Mouse (Mus musculus) C2C12 (cell line): ENCODE data around the gene Gm3015. TPM values are rescaled to one million over a fixed set of nuclear protein-coding genes. Genes with fewer than 3 reads are reported as not detected.
"Not testable (repeated sequence)": the region's sequence is repeated elsewhere in the genome, so short reads cannot be mapped to it uniquely, and the experiment has no call there.

Experiments
- H3K27me3 ChIP-seq: one replicate; pipeline ENCODE4 v1.6.1; 2011; ENCODE audit not compliant: control insufficient read depth, insufficient read depth, insufficient read length
- H3K36me3 ChIP-seq: one replicate; pipeline ENCODE4 v1.6.1; 2011; ENCODE audit not compliant: control insufficient read depth, insufficient read depth
- H3K4me3 ChIP-seq: one replicate; pipeline ENCODE4 v1.5.1; 2011; ENCODE audit warnings: mild to moderate bottlenecking, control low read depth; ENCODE audit not compliant: poor library complexity, insufficient read depth, severe bottlenecking
- H3K79me2 ChIP-seq: one replicate; pipeline ENCODE4 v1.6.1; 2011; ENCODE audit not compliant: control insufficient read depth, insufficient read depth
- H3K79me3 ChIP-seq: one replicate; pipeline ENCODE4 v1.6.1; 2011; ENCODE audit warnings: low read depth, control low read depth
- H3ac ChIP-seq: one replicate; pipeline ENCODE3; 2011; ENCODE audit warnings: low read depth; ENCODE audit not compliant: control insufficient read depth, insufficient read length
- long read RNA-seq, 2 experiments: library from polyadenylated mRNA; unstranded; transcript quantifications; one replicate each; pipeline ENCODE4 v2.0.0; 2019 to 2020
- polyA plus RNA-seq: library from polyadenylated mRNA; unstranded; fragments of >200 nt; fragmentation: generic; extraction: Trizol; gene quantifications from one replicate; pipeline ENCODE4 v1.2.1, GENCODE M21; 2012; ENCODE audit warnings: missing spikeins

The Gm3015 gene
- not detected for polyA plus RNA-seq
- long read RNA-seq, experiment 1: 0 reads
- long read RNA-seq, experiment 2: 0 reads

DNA sequence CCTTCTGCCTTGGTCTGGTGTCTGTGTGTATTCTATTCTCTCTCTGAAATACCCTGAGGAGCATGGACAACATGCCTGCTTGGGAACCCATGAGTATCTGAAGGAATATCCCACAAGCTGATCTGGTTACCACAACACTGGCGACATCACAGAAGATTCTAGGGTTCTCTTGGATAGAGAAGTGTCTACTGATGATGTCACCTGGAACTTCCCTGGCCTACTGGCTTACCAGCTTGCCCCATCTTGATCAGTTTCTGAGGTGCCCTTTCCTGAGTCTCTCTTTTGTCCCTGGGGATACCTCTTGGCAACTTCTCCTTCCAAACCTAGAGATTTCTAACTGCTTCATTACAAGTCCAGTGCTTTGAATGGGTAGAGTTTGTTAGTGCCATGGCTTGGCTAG, at the start of gene Gm3015:
Gene Gm3015 (minus strand): TSS at position 101 of the 400 bp plus-strand sequence.
- not testable (repeated sequence) for H3K27me3 ChIP-seq, H3ac ChIP-seq, H3K36me3 ChIP-seq, H3K79me2 ChIP-seq, H3K79me3 ChIP-seq, H3K4me3 ChIP-seq

DNA sequence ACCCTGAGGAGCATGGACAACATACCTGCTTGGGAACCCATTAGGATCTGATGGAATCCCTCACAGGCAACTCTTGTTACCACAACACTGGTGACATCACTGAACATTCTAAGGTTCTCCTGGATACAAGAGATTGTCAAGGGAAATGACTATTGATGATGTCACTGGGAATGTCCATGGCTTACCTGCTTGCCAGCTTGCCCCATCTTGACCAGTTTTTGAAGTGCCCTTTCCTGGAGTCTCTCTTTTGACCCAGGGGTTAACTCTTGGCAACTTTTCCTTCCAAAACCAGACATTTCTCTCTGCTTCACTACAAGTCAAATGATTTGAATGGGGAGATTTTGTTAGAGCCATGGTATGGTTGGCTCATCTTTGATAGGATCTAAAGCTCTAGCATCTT, 29.3 kb upstream of the Gm3015 start, which contains the start of gene Gm10377:
Gene Gm10377 (minus strand): TSS at position 101 of the 400 bp plus-strand sequence.
- not testable (repeated sequence) for H3K36me3 ChIP-seq, H3K27me3 ChIP-seq, H3K79me3 ChIP-seq, H3K4me3 ChIP-seq, H3ac ChIP-seq, H3K79me2 ChIP-seq

Other genes starting within 250 kb of the Gm3015 start
- not detected for gene Gm8024, start 244.5 kb downstream of the Gm3015 start, polyA plus RNA-seq
- not detected for gene Gm17124, start 168.9 kb downstream of the Gm3015 start, polyA plus RNA-seq
- gene Gm3633, start 126.9 kb downstream of the Gm3015 start, polyA plus RNA-seq: not detected
- not detected for gene Gm10378, start 112.9 kb downstream of the Gm3015 start, polyA plus RNA-seq
- gene Gm10377, start 29.2 kb upstream of the Gm3015 start, polyA plus RNA-seq: not detected
- not detected for gene Gm21977, start 84.7 kb upstream of the Gm3015 start, polyA plus RNA-seq
- gene Gm8082, start 224.8 kb upstream of the Gm3015 start, polyA plus RNA-seq: not detected
- not detected for gene Gm10376, start 246.8 kb upstream of the Gm3015 start, polyA plus RNA-seq